Mouse (Mus musculus) R1 (cell line): ENCODE data around the gene Gm17490.

Experiments used
- DNase-seq: peaks from one replicate; pipeline ENCODE4 v3.0.0-alpha.2; 2018; ENCODE audit warnings: low read depth, low spot score

The Gm17490 gene

DNA sequence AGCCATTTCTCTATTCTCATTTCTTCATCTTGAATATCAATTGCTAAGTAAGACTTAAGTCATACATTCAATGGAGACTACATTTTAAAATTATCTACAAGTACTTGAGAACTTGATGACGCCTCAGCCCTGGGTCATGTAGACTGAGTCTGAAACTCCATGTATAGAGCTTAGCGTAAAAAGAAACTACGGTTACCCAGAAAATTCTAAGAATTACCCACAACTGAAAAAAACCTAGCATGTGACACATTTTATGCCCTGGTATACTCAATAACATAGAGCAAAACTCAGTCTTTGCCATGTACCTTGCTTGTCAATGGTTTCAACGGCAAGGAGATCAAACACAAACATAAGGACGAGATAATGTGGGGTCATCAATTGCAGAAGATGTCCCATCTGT, at the start of gene Gm17490:
Gm17490 (minus strand) TSS at position 375 of the 400 bp plus-strand sequence.
- no peak for DNase-seq

DNA sequence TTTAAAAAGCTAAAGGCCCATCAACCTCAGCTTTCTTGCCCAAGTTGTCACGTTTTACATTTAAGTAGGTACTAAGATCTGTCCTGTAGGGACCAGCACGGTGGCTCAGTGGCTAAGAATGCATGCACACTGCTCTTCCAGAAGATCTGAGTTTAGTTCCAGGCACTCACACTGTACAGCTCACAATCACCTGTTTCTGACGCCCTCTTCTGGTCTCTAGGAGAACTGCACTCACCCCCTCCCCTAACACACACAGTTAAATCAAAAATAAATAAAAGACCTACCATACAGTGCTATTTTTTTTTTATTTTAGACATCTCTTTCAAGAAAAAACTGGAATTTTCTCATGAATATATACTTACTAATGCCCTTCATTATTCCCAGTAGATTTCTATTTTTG, 46.1 kb upstream of the Gm17490 start:
- peak; percentile 66 for DNase-seq

GRCm38 (mm10) chr2:11665326-11665725, 39.3 kb upstream of the Gm17490 start:
- no peak for DNase-seq

DNA sequence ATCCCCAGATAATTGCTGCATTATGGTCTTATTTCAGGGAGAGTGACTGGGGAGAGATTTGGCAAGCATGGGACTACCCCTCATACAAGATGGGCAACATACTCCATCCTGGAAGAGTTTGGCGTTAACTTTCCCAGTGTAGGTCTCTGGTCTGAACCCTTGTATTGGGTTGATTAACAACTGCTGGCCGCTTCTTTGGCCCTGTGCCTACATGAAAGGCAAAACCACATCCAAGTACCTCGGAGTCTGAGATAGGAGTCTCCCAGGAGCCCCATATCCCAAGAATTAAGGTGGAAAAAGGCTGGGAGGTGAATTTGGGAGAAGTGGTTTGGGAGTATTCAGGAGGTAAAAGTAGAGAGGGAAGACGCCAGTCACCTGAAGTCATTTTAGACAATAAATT, 38.7 kb upstream of the Gm17490 start:
- no peak for DNase-seq

DNA sequence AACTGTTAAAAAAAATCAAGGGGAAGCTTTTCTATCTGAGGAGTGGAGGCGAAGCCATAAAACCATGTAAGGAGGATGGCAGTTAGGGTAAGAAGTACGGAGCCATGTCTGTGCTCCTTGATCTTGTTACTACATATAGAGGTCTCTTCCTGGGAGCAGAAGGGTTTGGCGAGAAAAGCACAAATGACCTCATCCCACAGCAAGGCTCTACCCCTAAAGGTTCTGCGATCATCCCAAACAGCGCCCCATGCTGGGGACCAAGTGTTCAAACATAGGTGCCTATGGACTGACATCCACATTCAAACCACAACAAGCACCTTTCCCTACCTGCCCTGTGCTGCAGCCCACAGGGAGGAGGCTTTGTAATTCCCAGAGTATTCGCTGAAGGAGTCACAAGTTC, 38.3 kb upstream of the Gm17490 start:
- DNase-seq: peak; percentile 51

DNA sequence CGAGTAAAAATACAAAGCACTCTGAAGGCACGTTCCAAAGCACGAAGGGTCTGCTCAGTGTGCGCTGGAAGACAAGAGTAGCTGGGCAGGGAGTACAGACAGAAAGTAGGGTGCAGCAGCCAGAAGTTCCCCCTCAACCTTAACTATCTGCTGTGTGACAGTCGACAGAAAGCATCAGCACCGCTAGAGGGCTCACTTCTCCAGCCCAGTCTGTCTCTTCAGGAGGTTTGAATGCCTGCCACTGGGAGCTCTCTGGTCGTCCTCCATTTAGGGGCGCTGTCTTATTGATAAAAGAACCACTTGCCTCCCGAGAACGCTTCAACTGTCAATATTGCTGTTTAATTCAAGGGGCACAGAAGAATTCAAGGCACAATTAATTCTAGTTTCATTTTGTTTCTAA, 37.9 kb upstream of the Gm17490 start:
- peak; percentile 87 for DNase-seq

- no peak for DNase-seq
These were observed 36.8 kb upstream of the Gm17490 start for GRCm38 (mm10) chr2:11662907-11663230.

DNA sequence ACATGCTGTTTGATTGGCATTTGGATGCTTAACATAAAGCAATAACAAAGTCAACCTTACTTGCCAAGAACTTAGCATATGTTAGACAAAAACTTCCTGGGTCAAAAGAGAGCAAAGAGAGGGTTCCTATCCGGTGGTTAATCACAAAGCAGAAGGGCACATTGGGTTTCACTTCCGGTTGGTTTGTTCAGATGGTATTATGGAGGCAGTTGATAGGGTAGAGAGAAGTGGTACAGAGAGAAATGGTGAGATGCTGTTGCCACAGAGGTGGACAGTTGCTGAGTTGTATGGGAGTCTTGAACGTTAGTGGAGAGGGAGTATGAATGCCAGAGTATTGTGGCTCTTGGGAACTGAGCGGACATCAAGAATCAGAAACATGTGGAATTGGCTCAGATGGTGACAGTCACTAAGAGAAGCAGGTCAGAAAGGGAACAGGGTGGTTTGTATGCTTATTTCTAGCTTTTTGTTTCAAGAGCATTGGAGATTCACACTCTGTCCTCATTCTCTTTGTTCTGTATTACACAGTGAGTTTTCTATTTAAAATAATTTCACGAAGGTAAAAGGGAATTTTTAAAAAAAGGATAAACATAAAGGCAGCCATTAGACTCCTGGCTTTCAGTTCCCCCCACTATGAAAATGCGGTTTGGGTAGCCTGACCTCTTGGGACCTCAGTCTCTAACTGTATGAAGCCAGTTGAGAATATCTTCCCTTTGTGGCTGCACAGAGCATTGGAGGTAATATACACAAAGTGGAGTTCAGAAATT, 36.3 kb upstream of the Gm17490 start:
- DNase-seq: no peak

- DNase-seq: peak; percentile 19
These were observed 33.2 kb upstream of the Gm17490 start for GRCm38 (mm10) chr2:11659263-11659662.

- DNase-seq: no peak
These were observed 31.5 kb upstream of the Gm17490 start for GRCm38 (mm10) chr2:11657581-11657980.

DNA sequence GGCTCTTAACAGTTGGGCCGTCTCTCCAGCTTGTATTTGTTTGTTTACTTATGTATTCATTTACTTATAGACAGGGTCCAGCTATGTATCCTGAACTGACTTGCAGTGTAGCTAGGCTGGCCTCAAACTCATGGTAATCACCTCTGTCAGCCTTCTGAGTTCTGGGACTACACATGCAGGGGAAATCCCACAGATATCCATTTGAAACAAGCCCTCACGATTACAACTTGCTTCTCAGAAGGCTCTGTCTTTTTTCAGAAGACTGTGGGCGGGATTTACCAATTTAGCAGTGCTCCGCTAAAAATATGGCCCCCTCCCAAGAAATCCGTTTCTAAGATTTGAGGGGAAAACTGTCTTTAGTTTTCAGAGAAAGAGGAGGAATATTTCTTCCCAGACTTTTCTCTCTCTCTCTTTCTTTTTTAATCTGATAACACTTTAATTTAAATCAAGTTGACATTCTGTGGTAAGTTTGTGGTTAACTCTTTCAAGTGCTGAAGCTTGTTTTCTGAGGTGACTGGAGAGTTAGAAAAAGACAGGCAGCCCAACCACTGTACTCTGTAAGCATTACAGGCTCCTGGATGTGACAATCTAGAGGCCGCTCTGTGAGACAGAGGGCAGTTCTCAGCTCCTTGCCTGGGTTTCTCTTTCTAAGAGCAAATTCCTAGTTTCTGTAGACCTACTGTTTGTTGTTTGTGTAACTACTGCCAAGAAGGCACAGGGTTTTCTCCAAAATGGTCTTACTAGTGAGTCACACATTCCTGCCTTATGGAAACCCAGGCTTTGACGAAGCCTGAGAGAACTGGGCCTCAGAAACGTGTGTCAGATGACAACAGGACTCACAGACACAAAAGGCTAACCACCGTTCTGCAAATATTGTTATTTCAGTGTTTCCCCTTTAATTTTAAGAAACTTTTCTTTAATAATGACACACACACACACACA, 29.2 kb upstream of the Gm17490 start:
- no peak for DNase-seq

- DNase-seq: no peak
These were observed 27.7 kb upstream of the Gm17490 start for GRCm38 (mm10) chr2:11653780-11654179.

- peak; percentile 8 for DNase-seq
These were observed 27.3 kb upstream of the Gm17490 start for GRCm38 (mm10) chr2:11653330-11653729.

GRCm38 (mm10) chr2:11652780-11653179, 26.7 kb upstream of the Gm17490 start:
- DNase-seq: no peak

DNA sequence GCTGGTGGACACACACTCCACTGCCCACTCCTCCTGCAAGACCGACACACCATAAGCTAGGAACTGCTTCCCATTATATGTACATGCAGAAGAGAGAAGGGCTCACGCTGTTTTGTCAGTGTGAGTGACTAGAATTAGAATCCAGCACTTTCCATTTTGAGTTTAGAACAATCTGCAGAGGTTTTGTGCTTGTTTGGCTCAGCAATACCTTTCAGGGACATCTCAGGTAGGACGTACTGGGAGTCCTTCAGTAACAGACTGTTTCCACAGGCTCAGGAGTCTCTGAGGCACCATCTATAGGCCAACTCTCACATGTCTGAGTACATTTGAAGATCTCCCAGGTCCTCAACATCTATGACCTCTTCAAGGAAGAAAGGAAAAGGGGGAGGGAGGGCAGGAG, 26.1 kb upstream of the Gm17490 start:
- DNase-seq: no peak

GRCm38 (mm10) chr2:11651476-11651875, 25.4 kb upstream of the Gm17490 start:
- no peak for DNase-seq

GRCm38 (mm10) chr2:11645297-11645696, 19.2 kb upstream of the Gm17490 start:
- no peak for DNase-seq

DNA sequence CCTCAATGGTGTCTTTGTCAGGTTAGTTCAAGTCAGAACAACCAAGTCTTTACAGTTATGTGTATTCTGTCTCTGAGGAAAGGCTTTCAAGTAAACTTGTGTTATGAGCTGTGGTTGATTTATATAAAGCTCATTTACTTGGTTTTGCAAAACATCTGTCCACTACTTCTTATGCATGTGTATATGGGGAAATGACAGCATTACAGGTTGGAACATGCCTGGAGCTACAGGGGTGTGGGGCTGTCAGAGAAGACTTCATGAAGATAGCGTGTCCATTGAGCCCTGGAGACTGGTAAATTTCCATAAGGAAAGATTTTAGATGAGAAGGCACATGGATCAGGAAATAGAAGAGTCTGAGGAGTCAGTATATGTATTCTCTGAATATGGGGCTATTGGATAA, 18.0 kb upstream of the Gm17490 start:
- no peak for DNase-seq

DNA sequence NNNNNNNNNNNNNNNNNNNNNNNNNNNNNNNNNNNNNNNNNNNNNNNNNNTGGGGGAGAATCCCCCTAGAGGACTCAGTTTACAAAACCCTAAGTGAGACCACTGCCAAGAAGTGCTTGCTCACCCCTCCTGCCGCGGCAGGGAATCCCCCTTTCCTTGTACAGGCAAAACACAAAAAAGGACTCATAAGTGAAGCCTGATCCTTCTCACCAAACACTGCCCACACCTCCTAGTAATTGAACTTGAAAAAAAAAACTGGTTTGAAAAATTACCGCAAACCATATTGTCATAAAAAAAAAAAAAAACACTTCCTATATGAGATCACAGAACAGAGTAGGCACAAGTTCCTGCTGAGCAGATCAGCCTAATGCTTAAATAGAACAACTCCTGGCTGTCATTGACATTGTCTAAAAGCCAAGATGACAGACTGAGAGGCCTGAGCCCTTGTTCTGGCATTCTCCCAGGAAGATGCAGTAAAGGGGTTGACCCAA, 16.4 kb upstream of the Gm17490 start, which contains the start of gene Il2ra:
Il2ra (plus strand) TSS at position 357 of the 491 bp plus-strand sequence.
- DNase-seq: no peak

- DNase-seq: no peak
These were observed 11.1 kb upstream of the Gm17490 start for GRCm38 (mm10) chr2:11637115-11637514.

DNA sequence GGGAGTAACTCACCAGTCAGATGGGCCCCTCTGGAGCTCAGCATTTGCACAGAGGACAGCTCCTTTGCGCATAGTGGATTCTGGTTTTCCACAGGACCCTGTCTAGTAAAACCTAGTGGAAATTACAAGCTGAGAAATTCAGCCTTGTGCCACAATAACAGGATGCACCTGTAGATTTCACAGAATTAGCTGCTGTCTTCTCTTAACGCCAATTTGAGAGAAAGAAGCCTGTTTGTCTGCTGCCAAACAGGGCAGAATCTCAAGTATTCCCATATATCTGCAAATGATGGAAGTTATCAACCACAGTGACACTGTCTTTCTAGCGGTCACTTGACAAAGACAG, 10.0 kb upstream of the Gm17490 start:
- no peak for DNase-seq

- DNase-seq: no peak
These were observed 9.5 kb upstream of the Gm17490 start for GRCm38 (mm10) chr2:11635471-11636137.
